Mouse (Mus musculus) adrenal gland, postnatal 25 days (tissue): ENCODE results near the gene Xxylt1. TPM values are rescaled to one million over a fixed set of nuclear protein-coding genes. Genes with fewer than 3 reads are reported as not detected.

ENCODE experiments used
- DNase-seq: peaks from one replicate; pipeline ENCODE4 v3.0.0; 2021; ENCODE audit warnings: mixed read lengths
- total RNA-seq: library from RNA; stranded (reverse); gene quantifications from 2 replicates; pipeline ENCODE4 v1.2.3, GENCODE M21; 2021

Xxylt1 gene
- total RNA-seq, 1 experiment from 2014 or later: 14.9 TPM

DNA sequence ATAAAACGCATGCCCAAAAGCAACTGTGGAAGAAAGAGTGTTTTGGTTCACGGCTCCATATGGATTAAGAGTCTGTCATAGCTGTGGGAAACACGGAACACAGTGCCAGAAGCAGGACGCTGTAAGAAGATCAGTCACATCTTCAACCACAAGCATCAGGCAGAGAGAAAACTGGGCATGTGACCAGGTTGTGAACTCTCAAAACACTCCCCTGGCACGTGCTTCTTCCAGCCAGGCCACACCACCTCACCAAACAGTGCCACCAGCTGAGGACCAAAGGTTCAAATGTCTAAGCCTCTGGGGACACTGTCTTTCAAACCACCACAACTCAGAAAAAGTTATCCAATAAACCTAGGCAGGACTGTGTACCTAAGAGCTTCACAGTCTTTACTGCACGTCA, 93.0 kb downstream of the Xxylt1 start:
- DNase-seq: no peak

DNA sequence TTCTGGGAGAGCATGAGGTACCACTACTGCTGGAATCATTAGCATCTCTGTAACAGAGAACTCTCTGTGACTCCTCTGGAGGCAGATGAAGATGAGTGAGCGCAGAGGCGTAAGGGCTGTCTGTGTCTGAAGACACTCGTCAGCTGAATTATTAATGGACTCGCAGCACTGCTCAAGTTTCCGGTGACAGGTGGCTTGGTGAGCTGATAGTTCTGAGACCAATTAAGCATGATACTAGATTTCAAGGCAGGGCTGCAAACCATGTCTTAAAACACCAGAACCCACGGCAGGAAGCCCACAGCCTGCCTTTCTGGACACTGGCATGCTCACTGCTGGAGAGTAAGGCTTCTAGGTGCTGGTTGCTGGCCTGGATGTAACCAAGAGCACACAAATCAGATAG, 93.5 kb downstream of the Xxylt1 start:
- DNase-seq: no peak

DNA sequence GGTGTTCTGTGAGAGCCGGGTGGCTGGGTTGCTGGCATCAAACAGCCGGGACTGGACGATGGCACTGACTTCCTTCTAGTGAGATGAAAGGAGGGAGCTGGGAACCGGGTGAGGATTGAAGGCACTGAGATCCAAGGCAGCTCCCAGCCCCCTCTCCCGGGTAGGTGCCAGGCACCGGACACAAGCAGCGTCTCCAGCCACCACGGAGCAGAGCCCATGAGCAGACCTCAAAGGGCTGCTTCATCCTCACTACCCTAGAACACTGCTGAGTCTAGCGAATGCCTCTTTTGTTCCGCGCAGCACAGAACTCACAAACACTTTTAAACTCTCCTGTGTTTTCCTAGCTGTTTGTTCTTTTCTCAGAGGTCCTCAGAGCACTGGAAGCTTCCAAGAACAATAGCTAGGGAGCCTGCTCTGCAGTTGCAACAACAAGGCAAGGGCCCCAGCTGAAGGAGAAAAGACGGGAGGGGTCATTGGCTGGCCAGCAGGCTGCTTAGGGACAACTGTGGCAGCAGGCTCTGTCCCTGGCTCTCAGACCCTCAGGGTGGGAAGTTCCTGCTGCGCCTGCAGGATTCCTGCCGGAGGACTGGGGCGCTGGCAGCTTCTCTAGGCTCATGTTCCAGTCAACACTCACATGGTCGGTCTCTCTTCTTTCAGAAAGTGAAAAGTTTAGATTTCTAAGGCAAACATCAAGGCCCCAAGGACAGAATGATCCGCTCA, 96.2 kb downstream of the Xxylt1 start:
- DNase-seq: no peak

DNA sequence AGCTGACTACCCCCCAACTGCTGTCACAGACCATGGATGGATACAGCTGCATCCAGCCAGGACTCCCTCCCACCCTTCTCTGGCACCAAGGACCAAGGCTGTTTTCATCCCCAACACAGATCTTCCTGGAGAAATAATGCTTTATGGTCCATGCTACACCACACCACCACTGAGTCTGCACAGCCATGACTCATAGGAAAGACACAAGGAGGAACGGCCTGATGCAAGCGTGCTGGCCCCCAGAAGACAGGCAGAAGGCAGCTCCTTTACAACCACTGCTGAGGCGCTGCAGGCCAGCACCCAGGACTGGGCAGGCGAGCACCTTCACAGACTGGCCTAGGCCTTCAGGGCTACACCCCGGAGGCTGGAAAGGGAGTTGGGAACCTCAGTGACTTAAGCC, 97.1 kb downstream of the Xxylt1 start:
- DNase-seq: no peak

DNA sequence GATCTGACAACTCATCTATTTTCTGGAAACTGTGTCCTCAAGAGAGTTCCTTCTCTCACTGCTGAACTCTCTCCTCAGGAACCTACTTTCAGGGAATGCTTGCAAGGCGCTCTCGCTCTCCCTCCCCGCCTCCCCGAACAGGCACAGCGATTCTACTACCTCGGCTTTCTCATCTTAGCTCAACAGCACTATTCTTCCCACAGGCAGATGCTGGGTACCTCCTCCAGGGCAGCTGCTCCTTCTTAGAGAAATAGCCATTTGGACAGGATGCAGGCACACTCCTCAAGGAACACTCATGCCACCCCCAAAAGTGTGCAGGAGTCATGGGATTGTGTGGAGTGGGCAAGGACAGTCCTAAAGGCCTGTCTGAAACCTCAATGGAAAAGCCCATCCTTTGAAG, 97.5 kb downstream of the Xxylt1 start:
- no peak for DNase-seq

DNA sequence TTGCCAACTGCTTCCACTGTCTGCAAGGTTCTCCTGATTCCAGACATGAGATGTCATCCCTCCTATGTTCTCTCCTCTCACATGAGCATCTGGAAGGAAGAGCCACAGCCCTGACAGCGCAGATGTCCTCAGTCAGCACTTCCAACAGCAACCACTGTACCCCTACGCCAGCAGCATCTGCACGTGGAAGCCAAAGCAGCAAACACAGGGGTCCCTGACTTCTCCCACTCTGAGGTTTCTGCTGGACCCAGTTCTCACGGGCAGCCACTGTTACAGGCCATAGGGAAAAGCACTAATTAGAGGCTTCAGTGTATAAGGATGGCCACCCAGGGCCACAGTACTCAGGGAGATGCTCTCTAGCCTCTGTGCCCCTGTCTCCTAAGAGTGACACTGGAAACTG, 98.0 kb downstream of the Xxylt1 start:
- no peak for DNase-seq

DNA sequence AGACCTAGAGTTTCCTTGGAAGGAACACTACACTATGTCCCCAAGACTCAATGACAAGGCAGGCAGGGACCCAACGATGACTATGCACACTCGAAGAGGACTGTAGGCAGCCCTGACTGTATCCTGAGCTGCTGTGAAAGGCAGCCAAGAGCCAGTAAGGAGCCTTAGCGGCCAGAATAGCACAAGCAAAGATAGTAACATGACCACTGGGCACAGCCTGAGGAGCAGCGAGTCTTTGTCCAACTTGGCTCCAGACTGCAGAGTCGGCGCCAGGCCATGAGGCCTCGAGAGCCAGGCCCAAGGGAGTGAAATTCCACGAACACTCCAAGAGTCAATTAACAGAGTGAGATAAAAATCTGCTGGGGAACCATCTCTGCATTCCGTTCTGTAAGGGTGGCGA, 99.9 kb downstream of the Xxylt1 start:
- peak; percentile 46 for DNase-seq

DNA sequence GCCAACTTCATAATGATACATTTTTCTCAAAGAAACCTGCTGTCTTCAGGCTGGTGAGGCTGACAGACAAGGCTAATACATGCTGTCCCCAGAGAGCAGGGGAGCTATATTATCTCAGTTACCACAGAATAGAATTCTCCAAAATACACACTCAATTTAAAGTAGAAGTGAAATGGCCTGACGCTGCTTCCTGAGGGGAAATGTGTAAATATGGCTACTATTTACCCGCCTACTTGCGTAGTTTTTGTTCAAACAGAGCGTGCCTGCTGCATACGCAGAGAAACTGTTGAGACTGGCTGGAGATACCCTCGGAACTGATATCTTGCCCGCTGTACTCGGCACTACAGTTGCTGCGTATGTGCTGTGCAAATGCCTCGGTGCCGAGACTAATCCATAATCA, 101.3 kb downstream of the Xxylt1 start:
- no peak for DNase-seq

DNA sequence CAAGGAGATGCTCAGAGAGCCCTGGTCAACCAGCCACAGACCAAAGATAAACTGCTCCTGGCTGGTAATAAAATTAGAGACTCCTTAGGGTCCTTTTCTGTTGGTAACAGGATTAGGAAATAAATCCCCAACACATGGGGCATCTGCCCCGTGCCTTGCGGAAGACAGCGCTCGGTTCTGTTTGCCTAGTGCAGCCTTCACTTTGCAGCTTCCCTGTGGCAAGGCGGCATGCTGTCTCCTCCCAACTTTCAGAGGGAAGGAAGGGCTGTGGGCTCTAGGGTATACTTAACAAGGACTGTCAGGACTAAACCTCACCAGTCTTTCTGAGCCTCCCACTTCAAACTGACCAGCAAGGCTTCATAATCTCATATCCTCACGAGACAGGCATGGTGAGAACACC, 103.5 kb downstream of the Xxylt1 start:
- no peak for DNase-seq

DNA sequence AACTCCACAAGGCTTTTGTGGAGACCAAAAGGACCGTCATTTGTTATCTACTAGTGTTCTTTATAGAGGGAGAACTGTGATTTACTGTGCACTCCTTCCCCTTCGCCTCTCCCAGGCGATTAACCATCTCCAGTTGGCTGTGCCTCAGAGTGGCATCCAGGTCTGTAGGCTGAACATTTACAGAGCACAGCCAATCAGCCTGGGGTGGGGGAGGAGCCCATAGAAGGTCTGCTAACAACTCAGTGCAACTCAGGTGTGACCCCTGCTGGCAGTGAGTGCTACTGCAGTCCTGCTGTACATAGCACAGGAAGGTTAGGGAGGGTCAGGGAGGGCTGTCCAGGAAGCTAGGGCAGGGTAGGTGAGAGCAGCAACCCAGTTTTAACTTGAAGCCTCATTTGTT, 104.0 kb downstream of the Xxylt1 start:
- DNase-seq: peak; percentile 93

DNA sequence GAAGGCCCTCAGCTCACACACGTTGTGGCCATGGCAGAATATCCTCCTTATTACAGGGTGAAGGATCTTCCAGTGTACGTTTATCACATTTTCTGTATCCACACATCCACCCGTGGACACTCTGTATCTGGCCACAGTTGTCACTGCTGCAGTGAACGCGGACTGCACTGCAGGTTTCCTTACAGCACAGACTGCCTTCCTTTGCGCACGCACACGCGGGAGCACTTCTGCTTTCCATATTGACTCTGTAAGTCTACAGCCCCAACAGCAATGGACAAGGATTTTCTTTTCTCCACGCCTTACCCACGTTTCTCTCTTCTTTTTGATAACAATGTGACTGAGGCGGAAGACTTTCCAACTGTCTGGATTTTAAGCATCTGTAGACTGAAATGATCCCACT, 106.7 kb downstream of the Xxylt1 start:
- no peak for DNase-seq

DNA sequence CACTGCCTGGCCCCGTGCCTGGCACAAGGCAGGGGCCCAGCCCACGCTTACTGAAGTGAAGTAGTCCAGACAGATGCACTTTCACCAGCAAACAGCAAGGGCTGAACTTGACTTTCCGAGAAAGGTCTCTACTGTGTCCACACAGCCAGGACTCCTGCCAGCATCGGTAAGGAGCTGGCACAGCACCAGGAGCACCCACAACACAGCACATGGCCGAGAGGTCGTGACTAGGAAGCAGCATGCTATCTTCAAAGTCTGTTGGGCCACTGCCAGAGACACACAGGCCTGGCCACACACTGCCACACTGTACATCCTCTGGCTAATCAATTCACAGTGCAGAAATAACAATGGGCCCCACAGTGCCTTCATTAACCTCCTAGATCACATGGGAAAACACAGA, 107.8 kb downstream of the Xxylt1 start:
- DNase-seq: peak; percentile 65

DNA sequence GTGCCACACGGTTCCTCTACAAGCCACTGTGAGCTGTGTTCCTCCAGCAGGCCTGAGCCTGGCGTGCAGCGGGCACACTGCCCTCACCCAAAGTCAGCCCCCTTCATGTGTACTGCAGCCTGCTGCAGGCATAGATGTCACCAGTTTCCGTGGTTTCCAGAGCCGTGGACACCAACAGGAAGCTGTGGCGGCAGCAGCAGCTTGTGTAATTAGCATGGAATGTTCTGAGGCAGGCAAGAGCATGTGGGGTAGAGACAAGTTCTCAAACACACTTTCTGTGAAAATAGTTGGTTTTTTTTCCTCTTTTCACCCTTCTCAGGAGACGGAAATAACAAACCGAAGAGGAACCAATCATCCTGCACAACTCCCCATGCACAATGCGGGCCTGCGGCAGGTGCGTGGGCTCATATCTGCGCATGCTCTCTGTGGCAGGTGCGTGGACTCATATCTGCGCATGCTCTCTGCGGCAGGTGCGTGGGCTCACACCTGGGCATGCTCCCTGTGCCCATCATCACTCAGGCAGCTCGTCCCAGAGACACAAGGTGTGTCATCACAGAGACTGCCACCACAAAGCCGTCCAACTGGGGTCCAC, 109.2 kb downstream of the Xxylt1 start:
- no peak for DNase-seq

DNA sequence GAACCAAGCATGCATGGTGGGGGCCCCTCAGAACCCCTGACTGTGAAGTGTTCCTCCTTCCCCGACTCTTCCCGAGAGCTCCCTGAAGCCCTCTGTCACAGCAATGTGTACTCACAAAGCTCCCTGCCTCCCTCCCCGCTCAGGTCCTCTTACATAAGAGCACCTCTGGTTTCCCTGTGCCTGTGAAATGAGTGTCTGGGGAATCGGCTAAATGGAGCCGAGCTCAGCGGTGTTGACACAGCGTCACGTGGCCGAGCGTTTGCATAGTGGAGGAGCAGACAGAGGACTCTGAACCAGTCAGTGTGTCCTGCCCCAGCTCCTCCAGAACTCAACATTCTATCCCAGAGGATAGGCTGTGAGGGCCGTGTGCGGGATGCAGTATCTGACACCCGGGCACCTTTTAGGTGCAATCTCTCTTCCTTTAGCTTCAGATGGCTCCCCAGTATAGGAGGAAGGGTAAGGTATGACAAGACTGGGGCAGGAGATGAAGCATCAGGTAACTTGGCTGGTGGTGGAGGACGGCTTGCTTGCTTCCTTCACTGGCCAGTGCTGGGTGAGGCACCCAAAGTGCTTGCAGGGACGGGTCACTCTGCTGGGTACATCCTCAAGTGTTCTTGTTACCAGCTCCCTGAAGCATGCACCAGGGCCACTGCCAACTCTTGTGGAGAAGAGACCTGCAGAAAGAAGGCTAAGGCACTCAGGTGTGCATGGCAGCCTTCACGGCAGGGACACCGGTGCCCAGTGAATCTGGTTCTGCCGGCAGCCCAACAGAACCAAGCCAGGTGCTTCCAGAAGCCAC, 111.8 kb downstream of the Xxylt1 start:
- peak; percentile 36 for DNase-seq

DNA sequence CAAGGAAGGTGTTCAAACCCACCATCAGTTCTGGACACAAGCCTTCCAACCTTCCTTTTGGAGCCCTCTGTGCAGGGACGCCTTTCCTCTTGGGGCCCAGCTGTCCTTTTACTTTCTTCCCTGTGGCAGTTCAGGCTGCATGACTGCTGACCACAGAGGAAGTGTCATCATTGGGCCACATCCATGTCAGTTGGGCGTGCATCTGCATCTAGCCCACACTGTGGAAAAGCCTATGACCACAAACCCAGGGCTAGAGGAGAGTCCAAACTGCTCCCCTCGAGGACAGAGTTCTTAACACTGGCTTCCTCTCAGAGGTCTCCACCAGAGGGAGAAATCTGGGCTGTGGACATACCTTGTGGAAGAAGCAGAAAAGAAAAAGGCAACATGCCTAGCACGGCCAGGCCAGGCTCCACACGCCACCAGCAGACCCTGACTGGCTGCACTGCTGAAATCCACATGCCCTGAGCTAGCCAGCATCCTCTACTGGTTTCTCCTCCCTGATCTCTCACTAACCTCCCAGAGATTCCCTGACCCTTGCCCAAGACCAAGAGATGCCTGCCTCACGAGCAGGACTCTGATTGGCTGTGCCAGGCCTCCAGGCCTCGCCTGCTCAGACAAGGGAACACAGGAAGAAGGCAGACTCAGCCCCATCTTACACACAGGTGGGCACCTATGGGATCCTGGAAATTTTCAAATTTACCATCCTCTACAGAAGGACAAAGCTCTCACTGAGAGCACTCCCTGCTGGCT, 112.7 kb downstream of the Xxylt1 start:
- DNase-seq: no peak

DNA sequence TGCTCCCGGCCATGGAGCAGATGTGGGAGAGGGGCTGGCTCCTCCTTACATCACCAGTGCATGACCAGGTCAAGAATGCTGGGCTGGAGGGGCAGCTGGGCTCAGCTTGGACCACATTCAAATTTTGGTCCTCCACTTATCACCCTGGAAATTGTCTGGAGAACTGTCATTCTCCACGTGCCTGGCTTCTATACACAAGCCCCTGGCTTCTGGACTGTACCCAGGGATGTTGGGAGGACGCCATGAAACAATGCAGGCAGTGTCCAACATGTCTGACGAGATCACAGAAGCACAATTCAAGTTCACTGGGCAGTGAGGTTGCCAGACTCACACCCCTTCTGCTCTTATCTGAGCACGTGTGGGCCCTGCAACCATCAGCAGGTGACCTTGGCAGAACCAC, 114.5 kb downstream of the Xxylt1 start:
- no peak for DNase-seq

DNA sequence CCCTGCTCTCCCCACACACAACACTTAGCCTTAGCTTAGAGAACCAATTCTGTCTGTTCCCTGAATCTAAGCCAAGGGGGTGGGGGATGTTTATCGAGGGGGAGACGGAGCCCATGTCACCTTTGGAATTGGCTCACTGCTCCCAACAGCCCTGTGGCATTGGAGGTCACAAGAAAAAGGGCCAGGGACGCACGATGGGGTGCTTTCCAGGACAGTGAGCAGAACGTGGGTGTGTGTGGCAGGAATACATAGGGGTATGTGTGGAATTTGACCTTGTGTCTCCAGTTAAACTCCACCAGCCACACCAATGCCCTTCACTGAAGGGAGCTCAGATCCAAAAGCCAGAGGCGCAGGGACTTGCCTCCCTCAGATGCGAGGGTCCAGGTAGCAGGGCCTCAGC, 116.3 kb downstream of the Xxylt1 start:
- no peak for DNase-seq

DNA sequence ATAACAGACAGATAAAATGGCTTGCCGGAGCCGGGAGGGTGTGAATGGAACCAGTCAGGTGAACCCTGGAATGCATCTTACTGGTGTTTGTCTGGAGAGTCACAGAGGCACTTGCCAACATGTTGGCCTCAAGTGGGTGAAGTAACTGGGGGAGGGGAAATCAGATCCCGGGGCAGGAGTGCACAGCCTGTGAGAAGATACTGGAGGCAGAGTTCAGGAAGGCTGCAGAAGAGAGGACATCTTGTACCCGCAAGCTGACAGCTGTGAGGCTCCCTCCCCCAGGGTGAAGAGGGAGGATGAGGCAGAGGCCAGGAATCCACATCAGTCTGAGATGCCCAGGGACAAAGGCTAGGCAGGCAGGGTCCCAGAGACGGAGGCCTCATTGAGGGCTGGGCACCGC, 116.8 kb downstream of the Xxylt1 start:
- DNase-seq: no peak

DNA sequence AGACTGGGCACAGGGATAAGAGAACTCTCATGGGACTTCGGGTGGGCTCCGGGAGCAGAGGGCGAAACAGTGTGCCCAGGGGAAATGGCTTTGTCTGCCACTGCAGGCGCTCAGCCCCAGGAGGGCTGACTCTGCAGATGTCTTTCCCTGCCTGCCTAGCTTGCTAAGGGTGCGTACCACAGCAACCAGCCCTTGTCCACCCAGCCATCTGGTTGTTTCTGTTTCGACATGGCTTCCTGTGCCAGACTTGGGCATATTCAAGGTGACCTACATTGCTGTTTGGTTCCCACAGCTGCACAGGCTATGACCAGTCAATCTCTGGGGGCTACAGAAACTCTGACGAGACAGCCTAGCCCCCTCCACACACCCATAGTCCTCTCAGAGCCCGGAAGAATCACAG, 118.7 kb downstream of the Xxylt1 start:
- DNase-seq: no peak

DNA sequence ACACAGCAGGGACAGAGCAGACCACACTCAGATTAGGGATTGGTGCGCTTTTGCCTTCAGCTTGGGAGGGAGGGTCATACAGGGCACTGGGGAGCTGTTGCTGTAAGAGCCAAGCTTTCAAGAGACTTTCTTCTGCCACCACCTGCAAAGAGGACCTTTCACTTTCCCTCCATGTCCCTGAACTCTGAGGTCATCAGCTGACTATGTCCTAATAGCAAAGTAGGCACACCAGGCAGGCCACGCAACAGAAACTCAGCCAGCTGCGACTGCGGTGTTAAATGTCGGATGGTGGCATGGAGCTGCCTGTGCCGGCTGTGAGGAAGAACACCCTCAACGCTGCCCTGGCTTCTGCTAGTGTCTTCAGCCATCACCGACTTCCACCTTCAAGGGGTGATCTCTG, 120.1 kb downstream of the Xxylt1 start:
- no peak for DNase-seq

DNA sequence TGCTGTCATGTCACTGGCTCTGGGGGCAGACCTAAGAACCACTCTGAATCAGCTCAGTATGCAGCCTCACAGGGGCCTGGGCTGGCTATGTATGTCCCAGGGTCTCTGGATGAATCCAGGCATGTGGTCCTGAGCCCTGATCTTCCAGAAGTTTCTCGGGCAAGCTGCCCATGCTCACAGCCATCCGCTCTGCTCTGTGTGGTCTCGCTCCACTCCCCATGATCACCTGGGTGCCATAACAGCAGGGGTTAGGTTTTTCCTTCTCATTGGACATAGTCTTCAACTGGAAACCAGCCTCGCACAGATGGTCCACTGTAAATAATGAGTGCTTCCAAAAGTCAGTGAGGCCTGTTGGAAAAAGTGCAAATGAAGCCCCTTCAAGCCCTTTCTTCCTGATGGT, 121.0 kb downstream of the Xxylt1 start:
- no peak for DNase-seq

DNA sequence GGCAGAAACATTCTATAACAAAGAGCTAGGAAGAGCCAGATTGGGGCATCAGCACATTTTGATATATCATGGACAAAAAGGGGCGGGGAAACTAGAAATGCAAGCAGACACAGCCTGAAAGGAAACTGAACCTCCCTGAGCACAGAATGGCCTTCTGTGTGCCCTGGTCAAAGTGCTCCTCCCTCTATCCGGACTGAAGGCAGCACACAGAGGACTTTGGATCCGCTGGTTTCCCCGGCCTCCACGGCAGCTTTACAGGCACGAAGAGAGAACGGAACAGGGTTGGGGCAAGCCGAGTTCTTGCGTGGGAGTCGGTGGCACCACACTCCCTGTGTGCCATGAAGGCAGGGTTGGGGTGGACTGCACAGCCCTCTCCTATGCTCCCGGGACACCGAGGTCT, 121.5 kb downstream of the Xxylt1 start:
- no peak for DNase-seq

DNA sequence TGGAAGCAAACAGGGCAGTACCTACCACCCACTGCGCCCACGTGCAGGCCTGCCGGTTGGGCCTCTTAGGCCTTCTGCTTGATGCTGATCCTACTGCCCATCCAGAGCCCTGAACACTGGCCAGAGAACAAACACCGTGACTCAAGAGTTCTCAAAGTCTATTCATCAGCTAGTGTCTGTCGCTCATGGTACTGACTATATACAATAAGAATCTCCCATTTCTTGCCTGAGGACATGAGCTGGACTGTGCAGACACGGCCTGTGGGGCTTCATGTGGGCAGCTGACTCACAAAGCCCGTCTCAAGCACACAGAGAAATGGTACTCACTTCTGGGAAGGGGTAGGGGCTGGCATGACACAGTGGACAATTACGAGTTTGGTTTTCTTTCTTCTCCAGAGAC, 125.1 kb downstream of the Xxylt1 start:
- no peak for DNase-seq
